Mouse (Mus musculus) heart, embryonic 14.5 days (tissue): Measurements from ENCODE around the gene Lrg1. TPM values are rescaled to one million over a fixed set of nuclear protein-coding genes. Genes with fewer than 3 reads are reported as not detected.
A peak's percentile ranks its signal among the peaks of the same experiment; 100 is the strongest.
"Not testable (repeated sequence)": the region's sequence is repeated elsewhere in the genome, so short reads cannot be mapped to it uniquely, and the experiment has no call there.

ENCODE experiments used
- ATAC-seq: fragments of 200-750 bp; cut with Nextera tagmentation; 2 replicates; pipeline ENCODE4 v1.8.0; 2017; ENCODE audit warnings: low read depth, moderate TSS enrichment; ENCODE audit not compliant: insufficient number of reproducible peaks, insufficient read depth, low FRiP score
- H3K27ac ChIP-seq, 2 experiments: fragments of 200-500 bp in 1 of 2; fragments of 300-500 bp in 1 of 2; sonication (generic) in 1 of 2; replicated peaks in 1 of 2; 2 replicates each; pipeline ENCODE4 v1.5.1; 2012 to 2014; ENCODE audit warnings: low read depth in 2 of 2, low read length in 2 of 2, control low read depth in 1 of 2, mild to moderate bottlenecking in 1 of 2, mixed read lengths in 1 of 2; ENCODE audit not compliant: control insufficient read depth in 1 of 2, insufficient read depth in 1 of 2
- H3K27me3 ChIP-seq: fragments of 300-500 bp; sonication (generic); 2 replicates; pipeline ENCODE4 v1.6.1; 2014; ENCODE audit warnings: mild to moderate bottlenecking, low read length, control low read depth; ENCODE audit not compliant: control insufficient read depth, insufficient read depth
- H3K36me3 ChIP-seq: fragments of 300-500 bp; sonication (generic); 2 replicates; pipeline ENCODE4 v1.6.1; 2014; ENCODE audit warnings: mild to moderate bottlenecking, control low read depth, low read length, mixed read lengths; ENCODE audit not compliant: control insufficient read depth, insufficient read depth
- H3K4me1 ChIP-seq, 2 experiments: fragments of 200-500 bp in 1 of 2; fragments of 300-500 bp in 1 of 2; sonication (generic) in 1 of 2; 2 replicates each; pipeline ENCODE4 v1.6.1; 2012 to 2014; ENCODE audit warnings: low read length in 2 of 2, control low read depth in 1 of 2, mixed read lengths in 1 of 2; ENCODE audit not compliant: control insufficient read depth in 2 of 2, insufficient read depth in 2 of 2
- H3K4me2 ChIP-seq: fragments of 300-500 bp; sonication (generic); 2 replicates; pipeline ENCODE4 v1.6.1; 2014; ENCODE audit warnings: mild to moderate bottlenecking, low read length
- H3K4me3 ChIP-seq, 2 experiments: fragments of 200-500 bp in 1 of 2; fragments of 300-500 bp in 1 of 2; sonication (generic) in 1 of 2; 2 replicates each; pipeline ENCODE4 v1.5.1; 2012 to 2014; ENCODE audit warnings: low read length in 2 of 2, mild to moderate bottlenecking in 2 of 2, control low read depth in 1 of 2, low read depth in 1 of 2, moderate library complexity in 1 of 2; ENCODE audit not compliant: control insufficient read depth in 1 of 2, insufficient read depth in 1 of 2
- H3K9ac ChIP-seq: fragments of 300-500 bp; sonication (generic); 2 replicates; pipeline ENCODE4 v1.6.1; 2014; ENCODE audit warnings: mild to moderate bottlenecking, low read length
- H3K9me3 ChIP-seq: fragments of 300-500 bp; sonication (generic); 2 replicates; pipeline ENCODE4 v1.6.1; 2016; ENCODE audit warnings: low read length, control low read depth; ENCODE audit not compliant: control insufficient read depth
- WGBS: fragments of 180-500 bp; shearing (Covaris S2); extraction: QIAGEN DNeasy Blood & Tissue Kit; methylation state at CpG from one replicate; pipeline ENCODE4 v1.1.7; 2014; 5-methylcytosine and 5-hydroxymethylcytosine counted together
- polyA plus RNA-seq: library from polyadenylated mRNA; unstranded; fragments of >200 nt; fragmentation: Nextera tagmentation; extraction: Ambion mirVana; gene quantifications from 2 replicates; pipeline ENCODE4 v1.2.1, GENCODE M21; 2014

Lrg1 gene
- polyA plus RNA-seq, 1 experiment from 2014 or later: 0.32 TPM

DNA sequence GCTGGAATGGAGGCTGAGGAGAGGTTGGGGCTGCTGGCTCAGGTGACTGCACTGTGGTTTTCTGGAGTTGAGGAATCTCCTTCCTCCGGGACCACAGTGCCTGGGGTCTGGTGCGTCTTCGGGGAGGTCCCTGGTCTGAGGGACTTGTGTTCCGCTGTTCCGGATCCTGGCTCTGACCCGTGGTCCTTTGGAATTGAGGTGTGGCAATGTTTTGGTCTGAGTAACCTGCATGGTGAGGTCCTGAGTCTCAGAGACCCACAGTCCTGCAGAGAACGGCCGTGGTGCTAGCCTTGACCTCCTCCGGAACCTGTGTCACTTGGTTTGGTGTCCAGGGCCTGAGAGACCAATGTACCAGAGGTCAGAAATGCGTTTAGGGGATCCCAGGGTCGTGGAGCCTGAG, 41.9 kb downstream of the Lrg1 start:
- Histone ChIP-seq H3K27me3 (no peaks in the 10 kb centered on the region), H3K4me1 (peaks cover 18 to 26% of the 10 kb centered on the region in 2 experiments), H3K9ac (peak overlapping the region; percentile 88), H3K36me3 (peaks cover 23% of the 10 kb centered on the region), H3K27ac (peak overlapping the region in 1 of 2 experiments; percentile 71; a peak in 2 of 4 replicates), H3K9me3 (no peaks in the 10 kb centered on the region), H3K4me3 (peak overlapping the region; percentile 87 to 97), H3K4me2 (peak overlapping the region; percentile 96)
- WGBS: 2% methylated on average over 11 of the region's 11 CpGs
- no peak for ATAC-seq

DNA sequence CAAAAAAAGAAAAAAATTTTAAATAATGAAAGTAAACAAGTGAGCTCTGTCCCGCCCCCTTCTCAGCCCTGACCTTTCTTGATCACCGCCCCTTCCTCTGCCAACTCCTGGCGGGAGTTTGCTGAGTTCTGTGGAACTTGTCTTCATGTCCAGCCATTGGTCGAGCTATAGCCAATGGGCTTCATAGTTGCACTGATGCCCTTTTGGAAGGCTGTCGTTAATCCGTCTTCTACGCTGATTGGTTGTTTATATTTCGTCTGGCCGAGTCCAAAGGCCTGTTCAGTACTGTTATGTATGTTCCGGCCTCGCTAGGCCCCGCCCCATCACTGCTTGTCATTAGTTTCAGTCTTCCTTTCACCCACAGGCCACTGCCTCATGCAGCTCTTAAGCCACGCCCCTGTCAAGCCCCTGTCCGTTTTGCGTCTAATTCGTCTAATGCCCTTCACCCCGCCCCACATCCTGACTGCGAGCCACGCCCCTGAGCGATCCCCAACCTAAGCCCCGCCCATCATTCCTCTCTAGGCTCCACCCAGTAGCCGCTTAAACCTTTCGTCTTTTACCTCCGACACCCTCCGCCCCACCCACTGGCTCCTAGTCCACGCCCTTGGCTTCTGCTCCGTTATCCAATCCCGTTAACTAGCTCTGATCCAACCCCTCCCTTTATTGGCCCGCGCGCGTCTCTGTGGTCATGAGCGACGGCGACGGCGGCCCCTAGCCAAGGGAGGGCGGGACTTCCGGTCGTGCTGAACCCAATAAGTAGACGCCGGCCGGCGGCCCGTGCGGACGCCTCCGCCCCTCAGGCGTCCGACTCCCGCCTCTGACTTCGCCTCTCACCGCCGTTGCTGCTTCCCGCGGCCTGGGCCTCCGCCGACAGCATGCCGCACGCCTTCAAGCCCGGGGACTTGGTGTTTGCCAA, 42.7 kb downstream of the Lrg1 start, which contains the start of gene Hdgfl2:
Gene Hdgfl2, plus strand, starts transcription at position 755 of the 916 bp plus-strand sequence.
- peak; percentile 93 for ATAC-seq
- no peaks in the 10 kb centered on the region for H3K9me3 ChIP-seq
- H3K27ac ChIP-seq: peak within 1 kb of the TSS; percentile 61 to 71
- peak within 1 kb of the TSS; percentile 88 for H3K9ac ChIP-seq
- H3K4me3 ChIP-seq: peak within 1 kb of the TSS; percentile 87 to 97
- no peaks in the 10 kb centered on the region for H3K27me3 ChIP-seq
- WGBS: under 1% methylated on average over 61 of the region's 61 CpGs
- H3K4me2 ChIP-seq: peak within 1 kb of the TSS; percentile 96
- H3K36me3 ChIP-seq: peaks cover 21% of the 10 kb centered on the region
- peaks cover 20 to 27% of the 10 kb centered on the region in 2 experiments for H3K4me1 ChIP-seq

DNA sequence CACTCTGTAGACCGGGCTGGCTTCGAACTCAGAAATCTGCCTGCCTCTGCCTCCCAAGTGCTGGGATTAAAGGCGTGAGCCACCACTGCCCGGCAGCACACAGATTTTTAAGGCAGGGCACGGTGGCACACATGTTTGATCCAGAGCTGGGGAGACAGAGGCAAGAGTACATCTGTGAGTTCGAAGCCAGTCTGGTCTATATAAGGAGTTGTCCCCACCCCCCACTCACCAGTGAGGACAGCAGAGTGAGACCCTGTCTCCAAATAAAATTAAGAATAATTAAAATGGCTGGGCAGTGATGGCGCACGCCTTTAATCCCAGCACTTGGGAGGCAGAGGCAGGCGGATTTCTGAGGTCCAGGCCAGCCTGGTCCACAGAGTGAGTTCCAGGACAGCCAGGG, 43.4 kb downstream of the Lrg1 start:
- H3K4me3 ChIP-seq: peak overlapping the region; percentile 14 to 15; a peak in 2 of 4 replicates
- peaks cover 16% of the 10 kb centered on the region for H3K36me3 ChIP-seq
- H3K27me3 ChIP-seq, H3K9ac ChIP-seq, H3K9me3 ChIP-seq, ATAC-seq: not testable (repeated sequence)
- 63% methylated on average over 9 of the region's 9 CpGs for WGBS
- peak overlapping the region; percentile 55 to 66 for H3K27ac ChIP-seq
- H3K4me2 ChIP-seq: peak overlapping the region; percentile 63
- peaks cover 23 to 31% of the 10 kb centered on the region in 2 experiments for H3K4me1 ChIP-seq

DNA sequence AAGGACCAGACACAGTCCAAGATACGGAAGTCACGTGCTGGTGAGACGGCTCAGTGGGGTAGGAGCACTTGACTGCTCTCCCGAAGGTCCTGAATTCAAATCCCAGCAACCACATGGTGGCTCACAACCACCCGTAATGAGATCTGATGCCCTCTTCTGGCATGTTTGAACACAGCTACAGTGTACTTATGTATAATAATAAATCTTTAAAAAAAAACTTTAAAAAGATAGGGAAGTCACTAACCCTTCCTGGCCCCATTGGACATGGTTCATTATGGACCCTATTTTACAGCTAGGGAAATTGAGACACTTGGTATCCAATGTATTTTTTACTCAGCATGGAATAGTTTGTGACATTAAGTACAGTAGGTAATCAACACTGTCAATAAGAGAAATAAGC, 44.3 kb downstream of the Lrg1 start:
- Histone ChIP-seq H3K4me2 (no peak overlapping the region), H3K36me3 (peaks cover 17% of the 10 kb centered on the region), H3K27me3 (no peaks in the 10 kb centered on the region), H3K27ac (no peak overlapping the region), H3K4me1 (peaks cover 23 to 31% of the 10 kb centered on the region in 2 experiments), H3K4me3 (no peak overlapping the region), H3K9ac (no peak overlapping the region), H3K9me3 (no peaks in the 10 kb centered on the region)
- ATAC-seq: no peak
- WGBS: 81% methylated on average over 5 of the region's 5 CpGs

DNA sequence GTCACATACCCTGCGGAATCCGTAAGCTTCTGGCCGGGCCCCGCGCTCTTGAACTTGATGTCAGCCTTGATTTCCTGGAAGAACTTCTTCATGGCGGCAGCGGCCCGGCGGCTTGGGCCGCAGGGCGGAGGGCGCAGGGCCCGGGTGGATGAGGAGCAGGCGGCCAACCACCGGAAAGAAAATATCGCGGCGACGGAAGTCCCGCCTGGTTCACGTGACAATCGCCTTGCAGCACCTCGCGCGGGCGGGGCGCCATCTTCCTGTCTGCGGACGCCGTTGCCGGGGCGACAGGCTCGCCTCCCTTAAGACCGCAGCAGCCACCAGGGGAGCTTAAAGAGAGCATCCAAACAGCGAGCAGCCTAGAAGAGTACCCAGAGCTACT, 47.0 kb downstream of the Lrg1 start, which contains the start of gene Ubxn6:
Gene Ubxn6, minus strand, starts transcription at position 202 of the 382 bp plus-strand sequence.
- H3K9me3 ChIP-seq: no peaks in the 10 kb centered on the region
- H3K36me3 ChIP-seq: peaks cover 34% of the 10 kb centered on the region
- peak within 1 kb of the TSS; percentile 94 to 95 for H3K27ac ChIP-seq
- peak within 1 kb of the TSS; percentile 81 for H3K9ac ChIP-seq
- peak within 1 kb of the TSS; percentile 80 to 88 for H3K4me3 ChIP-seq
- under 1% methylated on average over 35 of the region's 35 CpGs for WGBS
- peak within 1 kb of the TSS; percentile 73 for H3K4me2 ChIP-seq
- peak; percentile 20; the same call in 1 of the 2 replicates for ATAC-seq
- H3K4me1 ChIP-seq: peaks cover 10 to 11% of the 10 kb centered on the region in 2 experiments
- H3K27me3 ChIP-seq: no peaks in the 10 kb centered on the region

DNA sequence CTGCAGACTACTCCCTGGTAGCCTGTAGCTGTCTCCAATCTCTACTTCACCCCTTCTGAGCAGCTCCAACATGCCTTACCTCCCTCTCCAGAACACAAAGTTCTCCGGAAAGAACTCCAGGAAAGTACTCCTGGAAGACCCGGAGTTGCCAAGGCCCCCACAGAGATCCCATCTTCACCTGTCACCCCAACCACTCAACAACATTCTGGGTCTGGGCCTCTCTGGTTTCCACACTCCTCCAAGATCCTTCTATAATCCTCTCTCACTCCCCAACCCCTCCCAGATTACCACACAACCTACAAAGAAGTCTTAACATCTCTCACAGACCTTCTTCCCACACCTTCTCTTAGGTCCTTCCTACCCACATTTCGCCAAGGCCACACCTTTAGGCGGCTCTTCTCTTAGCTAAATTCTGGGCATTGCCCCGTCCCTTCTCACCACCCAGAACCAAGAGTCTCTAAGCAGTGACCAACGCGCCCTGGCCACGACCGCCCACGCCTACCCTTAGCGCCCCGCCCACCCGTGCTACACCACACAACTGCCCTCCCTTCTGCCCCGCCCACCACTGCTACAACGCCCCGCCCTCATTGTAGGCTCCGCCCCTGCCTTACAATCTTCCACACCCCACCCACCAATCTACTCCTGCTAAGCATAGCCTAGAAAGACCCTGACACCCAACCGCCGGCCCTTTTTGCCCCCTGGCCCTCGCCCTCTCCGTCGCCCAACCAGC, 47.5 kb downstream of the Lrg1 start:
- no peaks in the 10 kb centered on the region for H3K27me3 ChIP-seq
- H3K36me3 ChIP-seq: peaks cover 39% of the 10 kb centered on the region
- 6% methylated on average over 22 of the region's 22 CpGs for WGBS
- peak; percentile 23; the same call in 1 of the 2 replicates for ATAC-seq
- peak overlapping the region; percentile 94 to 95 for H3K27ac ChIP-seq
- peak overlapping the region; percentile 73 for H3K4me2 ChIP-seq
- H3K9ac ChIP-seq: peak overlapping the region; percentile 81
- peak overlapping the region; percentile 80 to 88 for H3K4me3 ChIP-seq
- no peaks in the 10 kb centered on the region for H3K9me3 ChIP-seq
- peaks cover 10 to 11% of the 10 kb centered on the region in 2 experiments for H3K4me1 ChIP-seq

DNA sequence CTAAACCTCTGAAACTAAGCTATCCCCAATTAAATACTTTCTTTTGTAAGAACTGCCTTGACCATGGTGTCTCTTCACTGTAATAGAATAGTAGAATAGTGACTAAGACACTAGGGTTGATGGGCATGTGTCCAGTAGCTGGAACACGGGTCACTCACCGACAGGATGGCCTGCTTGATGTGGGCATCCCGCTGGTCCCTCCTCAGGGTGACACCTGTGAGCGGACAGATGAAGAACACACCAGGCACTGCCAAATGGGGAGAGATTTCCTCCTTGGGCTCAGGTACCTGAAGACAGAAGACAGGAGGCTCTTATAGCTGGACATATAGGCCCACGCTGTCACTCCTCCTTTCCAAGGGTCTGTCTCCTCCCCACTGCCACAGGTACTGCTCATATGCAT, 49.6 kb downstream of the Lrg1 start:
- Histone ChIP-seq H3K9ac (no peak overlapping the region), H3K27ac (no peak overlapping the region), H3K4me1 (peaks cover 8 to 10% of the 10 kb centered on the region in 2 experiments), H3K9me3 (no peaks in the 10 kb centered on the region), H3K4me2 (no peak overlapping the region), H3K36me3 (peaks cover 59% of the 10 kb centered on the region), H3K27me3 (no peaks in the 10 kb centered on the region), H3K4me3 (no peak overlapping the region)
- no peak for ATAC-seq
- WGBS: 85% methylated on average over 5 of the region's 5 CpGs
